Mouse (Mus musculus): ENCODE measurements around the gene Mt4. TPM values are rescaled to one million over a fixed set of nuclear protein-coding genes. Genes with fewer than 3 reads are reported as not detected.
A peak's percentile ranks its signal among the peaks of the same experiment; 100 is the strongest.

Gene Mt4
- total and polyA plus RNA-seq, 3 experiments: not detected

GRCm38 (mm10) chr8:94183117-94183516 lies 46.1 kb downstream of the Mt4 start (continued):
- no peak; the same call in none of the 2 replicates for TF ChIP-seq TCF12 (IDR thresholded peaks at IDR 0.05; ENCODE audit: low read depth, low read length)
- peak; percentile 74; the same call in 1 of the 2 replicates for TF ChIP-seq MAX (IDR thresholded peaks at IDR 0.05; ENCODE audit: low read length)
- no peak for TF ChIP-seq MYB (IDR thresholded peaks at IDR 0.05; ENCODE audit: low read depth, low read length)
- no peak for TF ChIP-seq TAL1 (IDR thresholded peaks at IDR 0.05; ENCODE audit: low read length)
- peak; percentile 55; the same call in 1 of the 2 replicates for TF ChIP-seq HCFC1 (IDR thresholded peaks at IDR 0.05; ENCODE audit: low read depth, low read length)
- peak; percentile 78; the same call in 1 of the 2 replicates for TF ChIP-seq MAZ (IDR thresholded peaks at IDR 0.05; ENCODE audit: low read depth, low read length)
- TF ChIP-seq KAT2A (conservative IDR thresholded peaks at IDR 0.05; ENCODE audit: low read depth, low read length): no peak
- 0 out of 2 replicates have a peak, but pooled peaks have one; percentile 26 for TF ChIP-seq ELF1 (IDR thresholded peaks at IDR 0.05; ENCODE audit: low read depth, low read length)
- TF ChIP-seq POLR2A (IDR thresholded peaks at IDR 0.05; ENCODE audit: control insufficient read depth in 1 of 2, insufficient read depth in 1 of 2, low read depth in 1 of 2, low read length in 2 of 2, poor library complexity in 1 of 2): peak in 1 of 2 experiments; percentile 60; a peak in 1 of 4 replicates
- TF ChIP-seq JUND (IDR thresholded peaks at IDR 0.05; ENCODE audit: low read depth, low read length): no peak
- peak; percentile 54; the same call in 1 of the 2 replicates for TF ChIP-seq RCOR1 (IDR thresholded peaks at IDR 0.05; ENCODE audit: low read depth, low read length)

GRCm38 (mm10) chr8:94184357-94184843 lies 47.4 kb downstream of the Mt4 start:
- Histone ChIP-seq H3K27me3 (ENCODE audit: control insufficient read depth in 1 of 2, insufficient read depth in 2 of 2, low read length in 2 of 2) (no peaks in the 10 kb centered on the region), H3K4me3 (ENCODE audit: control insufficient read depth in 1 of 2, insufficient read depth in 1 of 2, low read depth in 2 of 2, low read length in 2 of 2) (no peak overlapping the region), H3K36me3 (ENCODE audit: control insufficient read depth in 1 of 2, insufficient read depth in 2 of 2, low read length in 2 of 2) (peaks cover 0 to 6% of the 10 kb centered on the region in 2 experiments; a peak in 1 of 4 replicates), H3K27ac (ENCODE audit: control insufficient read depth, low read depth, low read length) (no peak overlapping the region), H3K4me1 (ENCODE audit: control insufficient read depth in 1 of 2, insufficient read depth in 2 of 2, low read length in 2 of 2) (peaks cover 0 to 23% of the 10 kb centered on the region in 2 experiments; a peak in 2 of 4 replicates), H3K9me3 (replicated peaks; ENCODE audit: insufficient read depth, low read length) (no peaks in the 10 kb centered on the region), H3K9ac (ENCODE audit: control insufficient read depth, low read depth, low read length, poor library complexity, severe bottlenecking) (no peak overlapping the region), H3K79me2 (ENCODE audit: control insufficient read depth, insufficient read depth, low read length, poor library complexity) (peaks cover 13% of the 10 kb centered on the region)
- no peak for TF ChIP-seq UBTF (IDR thresholded peaks at IDR 0.05; ENCODE audit: borderline replicate concordance, insufficient read depth, low read depth, low read length)
- no peak for TF ChIP-seq GATA1 (IDR thresholded peaks at IDR 0.05; ENCODE audit: low read depth, low read length)
- TF ChIP-seq ZNF384 (IDR thresholded peaks at IDR 0.05; ENCODE audit: low read depth, low read length): no peak
- no peak for TF ChIP-seq CTCF (IDR thresholded peaks at IDR 0.05 in 2 of 3, conservative IDR thresholded peaks at IDR 0.05 in 1 of 3; ENCODE audit: control insufficient read depth in 1 of 3, insufficient read depth in 1 of 3, low read depth in 2 of 3, low read length in 3 of 3, poor library complexity in 1 of 3, severe bottlenecking in 1 of 3)
- no peak for TF ChIP-seq ZC3H11A (IDR thresholded peaks at IDR 0.05; ENCODE audit: low read depth, low read length)
- no peak for TF ChIP-seq TAL1 (IDR thresholded peaks at IDR 0.05; ENCODE audit: low read length)
- TF ChIP-seq MAZ (IDR thresholded peaks at IDR 0.05; ENCODE audit: low read depth, low read length): no peak
- no peak for TF ChIP-seq RCOR1 (IDR thresholded peaks at IDR 0.05; ENCODE audit: low read depth, low read length)
- no peak for TF ChIP-seq TCF12 (IDR thresholded peaks at IDR 0.05; ENCODE audit: low read depth, low read length)
- TF ChIP-seq KAT2A (conservative IDR thresholded peaks at IDR 0.05; ENCODE audit: low read depth, low read length): no peak
- TF ChIP-seq SIN3A (IDR thresholded peaks at IDR 0.05; ENCODE audit: low read length): no peak
- TF ChIP-seq ELF1 (IDR thresholded peaks at IDR 0.05; ENCODE audit: low read depth, low read length): no peak
- TF ChIP-seq TBP (IDR thresholded peaks at IDR 0.05; ENCODE audit: low read depth, low read length): no peak
- TF ChIP-seq ZMIZ1 (IDR thresholded peaks at IDR 0.05; ENCODE audit: low read depth, low read length): no peak
- TF ChIP-seq USF1 (IDR thresholded peaks at IDR 0.05; ENCODE audit: low read depth, low read length): no peak
- TF ChIP-seq HCFC1 (IDR thresholded peaks at IDR 0.05; ENCODE audit: low read depth, low read length): no peak
- no peak for DNase-seq (ENCODE audit: low read depth, low spot score)

All from MEL (cell line).